Mouse (Mus musculus): ENCODE measurements around the gene Dytn.

Gene Dytn

GRCm38 (mm10) chr1:63579153-63579552 is 107.6 kb downstream of the Dytn start:
- DNase-seq (ENCODE audit: low spot score in 2 of 2) = no peak

- DNase-seq (ENCODE audit: low spot score in 2 of 2) = no peak
Observed at GRCm38 (mm10) chr1:63576803-63577202, 109.9 kb downstream of the Dytn start.

- DNase-seq (ENCODE audit: low spot score in 2 of 2) = no peak
Observed at GRCm38 (mm10) chr1:63573864-63574611, 112.7 kb downstream of the Dytn start.

GRCm38 (mm10) chr1:63573432-63573831 is 113.3 kb downstream of the Dytn start:
- DNase-seq (ENCODE audit: low spot score in 2 of 2) = no peak

All from spleen, postnatal 10 days (tissue).